Mouse (Mus musculus): Measurements from ENCODE around the gene Hax1. TPM values are rescaled to one million over a fixed set of nuclear protein-coding genes. Genes with fewer than 3 reads are reported as not detected.
A peak's percentile ranks its signal among the peaks of the same experiment; 100 is the strongest.

The Hax1 gene
- polyA plus RNA-seq, 1 experiment from 2014 or later: 128 TPM

- Histone ChIP-seq H3K9ac (no peak overlapping the region), H3K36me3 (no peaks in the 10 kb centered on the region), H3K4me1 (replicated peaks) (no peaks in the 10 kb centered on the region), H3K4me2 (replicated peaks) (no peak overlapping the region), H3K27me3 (replicated peaks) (no peaks in the 10 kb centered on the region), H3K9me3 (no peaks in the 10 kb centered on the region), H3K27ac (no peak overlapping the region), H3K4me3 (replicated peaks) (no peak overlapping the region)
- ATAC-seq: no peak
- WGBS: 72% methylated on average over 5 of the region's 5 CpGs
Measured at GRCm38 (mm10) chr3:89982426-89982825, 16.2 kb downstream of the Hax1 start.

GRCm38 (mm10) chr3:89976859-89977258 is 21.7 kb downstream of the Hax1 start:
- H3K4me3 ChIP-seq (replicated peaks): no peak overlapping the region
- no peak for ATAC-seq
- H3K27me3 ChIP-seq (replicated peaks): no peaks in the 10 kb centered on the region
- no peak overlapping the region for H3K27ac ChIP-seq
- H3K4me2 ChIP-seq (replicated peaks): no peak overlapping the region
- no peak overlapping the region for H3K9ac ChIP-seq
- H3K9me3 ChIP-seq: no peaks in the 10 kb centered on the region
- no peaks in the 10 kb centered on the region for H3K4me1 ChIP-seq (replicated peaks)
- no peaks in the 10 kb centered on the region for H3K36me3 ChIP-seq

- no peak for ATAC-seq
- WGBS: 65% methylated on average over 7 of the region's 7 CpGs
- no peaks in the 10 kb centered on the region for H3K27me3 ChIP-seq (replicated peaks)
- no peaks in the 10 kb centered on the region for H3K9me3 ChIP-seq
- H3K4me1 ChIP-seq (replicated peaks): peaks cover 3% of the 10 kb centered on the region; the same call in 1 of the 2 replicates
- no peak overlapping the region for H3K4me2 ChIP-seq (replicated peaks)
- no peak overlapping the region for H3K27ac ChIP-seq
- H3K9ac ChIP-seq: no peak overlapping the region
- no peak overlapping the region for H3K4me3 ChIP-seq (replicated peaks)
- no peaks in the 10 kb centered on the region for H3K36me3 ChIP-seq
Measured at GRCm38 (mm10) chr3:89968509-89968908, 30.1 kb downstream of the Hax1 start.

GRCm38 (mm10) chr3:89966946-89967345 is 31.6 kb downstream of the Hax1 start:
- H3K27ac ChIP-seq: no peak overlapping the region
- H3K9ac ChIP-seq: no peak overlapping the region
- WGBS: 71% methylated on average over 4 of the region's 4 CpGs
- H3K4me3 ChIP-seq (replicated peaks): no peak overlapping the region
- H3K9me3 ChIP-seq: no peaks in the 10 kb centered on the region
- H3K4me2 ChIP-seq (replicated peaks): no peak overlapping the region
- H3K4me1 ChIP-seq (replicated peaks): peaks cover 6% of the 10 kb centered on the region
- H3K36me3 ChIP-seq: no peaks in the 10 kb centered on the region
- no peaks in the 10 kb centered on the region for H3K27me3 ChIP-seq (replicated peaks)
- no peak for ATAC-seq

- no peaks in the 10 kb centered on the region for H3K9me3 ChIP-seq
- H3K36me3 ChIP-seq: no peaks in the 10 kb centered on the region
- no peak overlapping the region for H3K4me2 ChIP-seq (replicated peaks)
- H3K27ac ChIP-seq: no peak overlapping the region
- ATAC-seq: no peak
- WGBS: 91% methylated on average over 5 of the region's 5 CpGs
- H3K9ac ChIP-seq: no peak overlapping the region
- H3K4me3 ChIP-seq (replicated peaks): no peak overlapping the region
- H3K27me3 ChIP-seq (replicated peaks): no peaks in the 10 kb centered on the region
- H3K4me1 ChIP-seq (replicated peaks): peaks cover 16% of the 10 kb centered on the region
Measured at GRCm38 (mm10) chr3:89965972-89966371, 32.6 kb downstream of the Hax1 start.

DNA sequence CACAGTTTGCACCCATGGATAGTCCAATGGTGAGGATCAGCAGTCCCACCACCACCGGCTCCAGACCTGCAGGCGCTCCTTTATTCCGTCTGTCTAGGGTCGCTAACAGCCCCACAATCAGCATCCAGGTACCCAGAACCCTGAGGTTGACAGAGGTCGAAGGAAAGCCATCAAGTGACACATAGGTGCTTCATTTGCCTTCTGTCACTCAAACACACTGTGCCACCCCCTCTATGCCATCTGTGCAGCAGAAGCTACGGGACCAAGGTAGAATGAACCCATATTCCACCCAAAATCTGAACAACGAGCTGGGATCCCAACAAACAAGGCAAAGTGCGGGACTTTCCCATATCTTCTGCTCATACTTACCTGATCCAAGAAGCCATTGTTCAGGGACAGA is 33.0 kb downstream of the Hax1 start:
- no peaks in the 10 kb centered on the region for H3K36me3 ChIP-seq
- H3K27ac ChIP-seq: no peak overlapping the region
- H3K4me2 ChIP-seq (replicated peaks): no peak overlapping the region
- H3K9me3 ChIP-seq: no peaks in the 10 kb centered on the region
- 95% methylated on average over 8 of the region's 8 CpGs for WGBS
- H3K27me3 ChIP-seq (replicated peaks): no peaks in the 10 kb centered on the region
- H3K4me3 ChIP-seq (replicated peaks): no peak overlapping the region
- no peak overlapping the region for H3K9ac ChIP-seq
- H3K4me1 ChIP-seq (replicated peaks): peaks cover 20% of the 10 kb centered on the region
- ATAC-seq: no peak

DNA sequence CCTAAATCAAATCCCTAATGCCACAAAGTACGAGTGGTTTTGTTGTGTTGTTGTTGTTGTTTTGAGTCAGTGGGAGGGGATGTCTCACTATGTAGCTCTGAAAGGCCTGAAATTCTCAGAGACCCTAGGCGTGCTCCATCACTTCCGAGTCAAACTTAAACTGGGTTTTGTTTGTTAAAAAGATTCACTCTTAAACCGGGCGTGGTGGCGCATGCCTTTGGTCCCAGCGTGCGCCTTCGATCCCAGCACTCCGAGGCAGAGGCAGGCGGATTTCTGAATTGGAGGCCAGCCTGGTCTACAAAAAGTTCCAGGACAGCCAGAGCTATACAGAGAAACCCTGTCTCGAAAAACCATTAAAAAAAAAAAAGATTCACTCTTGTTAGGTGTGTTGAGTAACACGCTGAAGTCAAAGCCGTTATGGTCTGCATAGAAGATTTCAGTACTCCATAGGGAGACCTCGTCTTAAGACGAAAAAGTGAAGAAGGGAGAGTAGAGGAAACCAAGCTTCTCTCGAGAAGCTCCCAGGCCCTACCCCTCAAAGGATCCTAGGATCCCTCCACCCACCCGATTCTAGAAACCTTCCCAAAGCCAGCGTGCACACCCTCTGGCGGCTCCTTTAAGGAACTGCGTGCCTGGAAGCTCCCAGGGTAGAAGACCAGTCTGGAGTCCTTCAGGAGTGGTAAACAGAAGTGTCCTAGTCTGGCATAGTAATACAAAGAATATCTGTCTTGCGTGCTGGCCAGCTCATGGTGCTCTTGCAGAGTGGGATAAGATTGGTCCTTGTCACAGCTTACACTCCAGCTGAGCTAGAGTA is 34.4 kb downstream of the Hax1 start:
- Histone ChIP-seq H3K27me3 (replicated peaks) (no peaks in the 10 kb centered on the region), H3K4me1 (replicated peaks) (peaks cover 28% of the 10 kb centered on the region), H3K9ac (peak overlapping the region; percentile 95), H3K27ac (peak overlapping the region; percentile 95), H3K36me3 (no peaks in the 10 kb centered on the region), H3K9me3 (no peaks in the 10 kb centered on the region), H3K4me2 (replicated peaks) (peak overlapping the region; percentile 97), H3K4me3 (replicated peaks) (peak overlapping the region; percentile 86)
- WGBS: 24% methylated on average over 22 of the region's 22 CpGs
- 0 out of 2 replicates have a peak, but pooled peaks have one; percentile 27 for ATAC-seq

DNA sequence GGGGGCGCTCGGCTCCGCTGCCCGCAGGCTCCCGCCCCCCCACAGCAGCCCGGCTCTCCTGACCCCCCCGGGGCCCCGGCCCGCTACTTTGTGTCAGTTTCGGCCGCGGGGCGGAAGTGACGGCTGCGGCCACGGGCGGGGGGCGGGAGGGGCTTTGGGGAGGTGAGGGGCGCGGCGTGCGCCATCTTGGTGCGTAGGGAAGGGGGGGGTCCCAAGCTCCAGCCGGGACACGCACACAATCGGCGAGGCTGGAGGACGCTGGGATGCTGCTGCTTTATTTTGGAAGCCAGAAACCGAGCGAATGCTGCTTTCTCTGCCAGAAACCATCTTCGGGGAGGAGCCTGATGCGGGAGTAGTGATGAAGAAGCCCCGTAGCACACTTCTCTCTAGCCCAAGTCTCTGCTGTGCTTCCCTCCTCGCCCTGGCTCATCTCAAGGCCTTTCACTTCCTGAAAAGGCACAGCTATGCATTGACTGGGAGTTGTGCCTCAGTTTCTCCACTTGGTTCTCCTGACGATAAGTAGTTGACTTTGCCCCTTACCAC is 35.3 kb downstream of the Hax1 start, which contains the start of gene Atp8b2:
Gene Atp8b2, minus strand, starts transcription at position 288 of the 543 bp plus-strand sequence.
- peak within 1 kb of the TSS; percentile 95 for H3K27ac ChIP-seq
- no peaks in the 10 kb centered on the region for H3K9me3 ChIP-seq
- 1% methylated on average over 31 of the region's 35 CpGs for WGBS
- peak within 1 kb of the TSS; percentile 95 for H3K9ac ChIP-seq
- ATAC-seq: peak; percentile 64
- peaks cover 28% of the 10 kb centered on the region for H3K4me1 ChIP-seq (replicated peaks)
- peak within 1 kb of the TSS; percentile 86 for H3K4me3 ChIP-seq (replicated peaks)
- H3K27me3 ChIP-seq (replicated peaks): no peaks in the 10 kb centered on the region
- peak within 1 kb of the TSS; percentile 97 for H3K4me2 ChIP-seq (replicated peaks)
- peaks cover 3% of the 10 kb centered on the region for H3K36me3 ChIP-seq

GRCm38 (mm10) chr3:89962751-89963220 is 35.8 kb downstream of the Hax1 start:
- Histone ChIP-seq H3K9me3 (no peaks in the 10 kb centered on the region), H3K36me3 (peaks cover 4% of the 10 kb centered on the region), H3K4me2 (replicated peaks) (peak overlapping the region; percentile 97), H3K4me3 (replicated peaks) (peak overlapping the region; percentile 86), H3K4me1 (replicated peaks) (peaks cover 28% of the 10 kb centered on the region), H3K9ac (peak overlapping the region; percentile 95), H3K27ac (peak overlapping the region; percentile 95), H3K27me3 (replicated peaks) (no peaks in the 10 kb centered on the region)
- WGBS: under 1% methylated on average over 30 of the region's 30 CpGs
- ATAC-seq: peak; percentile 26

- Histone ChIP-seq H3K4me2 (replicated peaks) (peak overlapping the region; percentile 97), H3K27me3 (replicated peaks) (no peaks in the 10 kb centered on the region), H3K4me3 (replicated peaks) (peak overlapping the region; percentile 86), H3K27ac (peak overlapping the region; percentile 95), H3K9me3 (no peaks in the 10 kb centered on the region), H3K4me1 (replicated peaks) (peaks cover 28% of the 10 kb centered on the region), H3K9ac (peak overlapping the region; percentile 95), H3K36me3 (peaks cover 5% of the 10 kb centered on the region)
- 7% methylated on average over 14 of the region's 14 CpGs for WGBS
- no peak for ATAC-seq
Measured at GRCm38 (mm10) chr3:89962059-89962750, 36.4 kb downstream of the Hax1 start.

- Histone ChIP-seq H3K4me1 (replicated peaks) (peaks cover 28% of the 10 kb centered on the region), H3K27me3 (replicated peaks) (no peaks in the 10 kb centered on the region), H3K36me3 (peaks cover 13% of the 10 kb centered on the region), H3K9ac (peak overlapping the region; percentile 95; the same call in 1 of the 2 replicates), H3K9me3 (no peaks in the 10 kb centered on the region), H3K4me3 (replicated peaks) (peak overlapping the region; percentile 86), H3K4me2 (replicated peaks) (peak overlapping the region; percentile 97), H3K27ac (peak overlapping the region; percentile 95; the same call in 1 of the 2 replicates)
- no peak for ATAC-seq
- WGBS: 59% methylated on average over 4 of the region's 4 CpGs
Measured at GRCm38 (mm10) chr3:89961436-89961835, 37.1 kb downstream of the Hax1 start.

DNA sequence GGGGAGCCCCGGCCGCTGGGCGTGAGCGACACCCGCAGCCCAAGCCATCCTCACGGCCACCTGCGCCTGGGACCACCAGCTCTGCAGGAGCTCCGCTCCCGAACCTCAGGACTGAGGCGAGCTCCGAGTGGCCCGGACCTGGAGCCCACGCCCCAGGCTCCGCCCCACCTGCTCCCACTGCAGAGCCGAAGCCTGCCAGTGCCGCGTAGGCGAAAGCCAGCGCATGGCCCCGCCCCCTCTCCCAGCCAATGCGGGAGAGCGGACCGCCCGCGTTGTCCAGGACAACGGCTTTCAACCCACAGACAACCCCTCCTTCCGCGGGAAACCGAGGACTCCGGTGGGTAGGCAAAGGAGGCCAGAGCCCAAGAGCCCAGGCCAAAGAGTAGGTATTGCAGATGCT is 38.1 kb downstream of the Hax1 start:
- Histone ChIP-seq H3K27ac (peak overlapping the region; percentile 41), H3K4me3 (replicated peaks) (peak overlapping the region; percentile 51), H3K9me3 (no peaks in the 10 kb centered on the region), H3K36me3 (peaks cover 14% of the 10 kb centered on the region), H3K4me2 (replicated peaks) (peak overlapping the region; percentile 97), H3K9ac (peak overlapping the region; percentile 65), H3K4me1 (replicated peaks) (peaks cover 28% of the 10 kb centered on the region), H3K27me3 (replicated peaks) (no peaks in the 10 kb centered on the region)
- WGBS: under 1% methylated on average over 30 of the region's 30 CpGs
- ATAC-seq: peak; percentile 91

All from intestine, embryonic 15.5 days (tissue).